Mouse (Mus musculus) gastrocnemius, adult 2 months (tissue): ENCODE data around the gene Slc2a6. TPM values are rescaled to one million over a fixed set of nuclear protein-coding genes. Genes with fewer than 3 reads are reported as not detected.

ENCODE experiments used
- DNase-seq: peaks from one replicate; pipeline ENCODE4 v3.0.0; 2022
- H3K27ac ChIP-seq: fragments of 200-600 bp; 2 replicates; pipeline ENCODE4 v1.8.1; 2022; ENCODE audit warnings: mild to moderate bottlenecking
- H3K4me3 ChIP-seq: fragments of 200-600 bp; 2 replicates; pipeline ENCODE4 v1.8.1; 2022; ENCODE audit warnings: mild to moderate bottlenecking, moderate library complexity
- CTCF ChIP-seq: fragments of 200-600 bp; IDR thresholded peaks from 2 replicates; pipeline ENCODE4 v1.8.1; 2022; ENCODE audit warnings: antibody characterized with exemption, mild to moderate bottlenecking, moderate library complexity
- intact Hi-C: fragments of 180-260 bp; cut with DNase I; formaldehyde crosslinking; loops from one replicate; pipeline ENCODE4 v1.15.1; 2025
- total RNA-seq, 2 experiments: library from RNA; stranded (reverse); gene quantifications; 2 replicates each; pipeline ENCODE4 v1.2.3; 2021

Slc2a6 gene
- total RNA-seq, 2 experiments from 2014 or later, result not detected

- no peak overlapping the region for H3K27ac ChIP-seq
- TF ChIP-seq CTCF, result no peak
- no peak overlapping the region for H3K4me3 ChIP-seq
- intact Hi-C loops, result no loop called here
- DNase-seq, result no peak
Measured at GRCm38 (mm10) chr2:26993936-26994335, 33.9 kb downstream of the Slc2a6 start.

- TF ChIP-seq CTCF, result no peak
- Histone ChIP-seq H3K27ac (no peak overlapping the region), H3K4me3 (no peak overlapping the region)
- intact Hi-C loops, result no loop called here
- DNase-seq, result no peak
Measured at GRCm38 (mm10) chr2:26984640-26985039, 43.2 kb downstream of the Slc2a6 start.

GRCm38 (mm10) chr2:26984179-26984578 is 43.6 kb downstream of the Slc2a6 start:
- no peak overlapping the region for H3K27ac ChIP-seq
- TF ChIP-seq CTCF, result no peak
- intact Hi-C loops, result no loop called here

GRCm38 (mm10) chr2:26980361-26980760 is 47.4 kb downstream of the Slc2a6 start:
- H3K27ac ChIP-seq, result no peak overlapping the region
- intact Hi-C loops, result no loop called here
- DNase-seq, result no peak
- no peak for TF ChIP-seq CTCF
- no peak overlapping the region for H3K4me3 ChIP-seq

More at GRCm38 (mm10) chr2:26984179-26984578, 43.6 kb downstream of the Slc2a6 start:
- no peak overlapping the region for H3K4me3 ChIP-seq
- DNase-seq, result no peak

- intact Hi-C loops, result no loop called here
- H3K27ac ChIP-seq, result no peak overlapping the region
- no peak overlapping the region for H3K4me3 ChIP-seq
- DNase-seq, result no peak
- TF ChIP-seq CTCF, result no peak
Measured at GRCm38 (mm10) chr2:26973960-26974359, 53.8 kb downstream of the Slc2a6 start.

- DNase-seq, result no peak
- H3K4me3 ChIP-seq, result no peak within 1 kb of the TSS
- no peak for TF ChIP-seq CTCF
- intact Hi-C loops, result no loop called here
- H3K27ac ChIP-seq, result no peak within 1 kb of the TSS
Measured at GRCm38 (mm10) chr2:26973116-26973515, 54.7 kb downstream of the Slc2a6 start, which contains the start of gene Adamts13. TSS of gene Adamts13 (plus strand) at chr2:26973416.

Other genes with a start within 250 kb of the Slc2a6 start
- gene Abo, start 163.0 kb downstream of the Slc2a6 start, total RNA-seq, result not detected
- gene Surf6, start 125.1 kb downstream of the Slc2a6 start, total RNA-seq, result 10 to 100 TPM; 13.0 to 13.1 TPM
- 10 to 100 TPM; 15.4 to 19.0 TPM for gene Med22, start 117.3 kb downstream of the Slc2a6 start, total RNA-seq
- gene Rpl7a, start 117.2 kb downstream of the Slc2a6 start, total RNA-seq, result 100 to 1,000 TPM; 261 to 309 TPM
- gene Surf2, start 111.6 kb downstream of the Slc2a6 start, total RNA-seq, result 10 to 100 TPM; 12.4 to 16.1 TPM
- gene Surf1, start 111.5 kb downstream of the Slc2a6 start, total RNA-seq, result 10 to 100 TPM; 41.1 to 41.6 TPM
- 10 to 100 TPM; 69.0 to 75.6 TPM for gene Surf4, start 94.1 kb downstream of the Slc2a6 start, total RNA-seq
- not detected for gene Stkld1, start 94.0 kb downstream of the Slc2a6 start, total RNA-seq
- gene Rexo4, start 63.6 kb downstream of the Slc2a6 start, total RNA-seq, result 10 to 100 TPM; 16.0 to 19.1 TPM
- not detected for gene Adamts13, start 54.6 kb downstream of the Slc2a6 start, total RNA-seq
- gene Cacfd1, start 18.1 kb downstream of the Slc2a6 start, total RNA-seq, result 10 to 100 TPM; 34.9 to 36.2 TPM
- gene Mymk, start 44.2 kb upstream of the Slc2a6 start, total RNA-seq, result under 1 TPM in 1 of 2 experiments, not detected in 1; 0.36 TPM
- 1 to 10 TPM; 2.9 to 9.8 TPM for gene Adamtsl2, start 51.4 kb upstream of the Slc2a6 start, total RNA-seq
- not detected for gene Fam163b, start 114.5 kb upstream of the Slc2a6 start, total RNA-seq
- gene Dbh, start 137.2 kb upstream of the Slc2a6 start, total RNA-seq, result not detected
- gene Sardh, start 220.3 kb upstream of the Slc2a6 start, total RNA-seq, result 1 to 10 TPM in 1 of 2 experiments, under 1 TPM in 1; 0.84 to 1.2 TPM